Mouse (Mus musculus): Measurements from ENCODE around the gene Acad10. TPM values are rescaled to one million over a fixed set of nuclear protein-coding genes. Genes with fewer than 3 reads are reported as not detected.

Acad10 gene
- polyA plus RNA-seq, 1 experiment from 2014 or later, result 1.8 TPM

- H3K9ac ChIP-seq, result peak overlapping the region; percentile 75
- peak overlapping the region; percentile 98 for H3K4me2 ChIP-seq
- no peaks in the 10 kb centered on the region for H3K36me3 ChIP-seq (replicated peaks)
- no peaks in the 10 kb centered on the region for H3K9me3 ChIP-seq
- H3K27me3 ChIP-seq (replicated peaks), result no peaks in the 10 kb centered on the region
- H3K4me1 ChIP-seq, result peaks cover 30% of the 10 kb centered on the region
- H3K4me3 ChIP-seq, result peak overlapping the region; percentile 77
- 4% methylated on average over 33 of the region's 33 CpGs for WGBS
- H3K27ac ChIP-seq, result peak overlapping the region; percentile 77
- ATAC-seq (replicated peaks), result peak; percentile 41
These were observed 67.4 kb downstream of the Acad10 start for GRCm38 (mm10) chr5:121592816-121593407.

GRCm38 (mm10) chr5:121592064-121592815 is 68.1 kb downstream of the Acad10 start:
- H3K9ac ChIP-seq, result no peak overlapping the region

GRCm38 (mm10) chr5:121591417-121592063 is 68.8 kb downstream of the Acad10 start:
- peaks cover 30% of the 10 kb centered on the region for H3K4me1 ChIP-seq
- H3K27ac ChIP-seq, result no peak overlapping the region
- no peaks in the 10 kb centered on the region for H3K27me3 ChIP-seq (replicated peaks)
- ATAC-seq (replicated peaks), result no peak
- H3K4me3 ChIP-seq, result no peak overlapping the region
- H3K36me3 ChIP-seq (replicated peaks), result no peaks in the 10 kb centered on the region
- H3K9me3 ChIP-seq, result no peaks in the 10 kb centered on the region
- no peak overlapping the region for H3K9ac ChIP-seq
- H3K4me2 ChIP-seq, result peak overlapping the region; percentile 98
- 75% methylated on average over 11 of the region's 11 CpGs for WGBS

More at GRCm38 (mm10) chr5:121592064-121592815, 68.1 kb downstream of the Acad10 start:
- Histone ChIP-seq H3K36me3 (replicated peaks) (no peaks in the 10 kb centered on the region), H3K4me3 (peak overlapping the region; percentile 77), H3K27me3 (replicated peaks) (no peaks in the 10 kb centered on the region), H3K4me1 (peaks cover 30% of the 10 kb centered on the region), H3K9me3 (no peaks in the 10 kb centered on the region), H3K4me2 (peak overlapping the region; percentile 98), H3K27ac (no peak overlapping the region)
- WGBS, result 65% methylated on average over 11 of the region's 11 CpGs
- no peak for ATAC-seq (replicated peaks)

- Histone ChIP-seq H3K9ac (no peak overlapping the region), H3K27ac (no peak overlapping the region), H3K36me3 (replicated peaks) (no peaks in the 10 kb centered on the region), H3K27me3 (replicated peaks) (no peaks in the 10 kb centered on the region), H3K4me2 (no peak overlapping the region), H3K4me3 (no peak overlapping the region), H3K9me3 (no peaks in the 10 kb centered on the region), H3K4me1 (peaks cover 30% of the 10 kb centered on the region)
- 90% methylated on average over 6 of the region's 6 CpGs for WGBS
- no peak for ATAC-seq (replicated peaks)
These were observed 70.4 kb downstream of the Acad10 start for GRCm38 (mm10) chr5:121589928-121590327.

- no peak for ATAC-seq (replicated peaks)
- no peaks in the 10 kb centered on the region for H3K4me1 ChIP-seq
These were observed 73.8 kb downstream of the Acad10 start for GRCm38 (mm10) chr5:121586400-121587039.

GRCm38 (mm10) chr5:121585699-121586098 is 74.6 kb downstream of the Acad10 start:
- no peak overlapping the region for H3K4me2 ChIP-seq
- H3K4me1 ChIP-seq, result no peaks in the 10 kb centered on the region
- WGBS, result 88% methylated on average over 5 of the region's 5 CpGs
- H3K27me3 ChIP-seq (replicated peaks), result no peaks in the 10 kb centered on the region
- no peak overlapping the region for H3K27ac ChIP-seq
- H3K36me3 ChIP-seq (replicated peaks), result no peaks in the 10 kb centered on the region
- ATAC-seq (replicated peaks), result no peak
- no peak overlapping the region for H3K9ac ChIP-seq
- H3K9me3 ChIP-seq, result no peaks in the 10 kb centered on the region
- no peak overlapping the region for H3K4me3 ChIP-seq

More at GRCm38 (mm10) chr5:121586400-121587039, 73.8 kb downstream of the Acad10 start:
- no peak overlapping the region for H3K4me2 ChIP-seq
- no peak overlapping the region for H3K27ac ChIP-seq
- H3K9ac ChIP-seq, result no peak overlapping the region
- H3K36me3 ChIP-seq (replicated peaks), result no peaks in the 10 kb centered on the region
- no peak overlapping the region for H3K4me3 ChIP-seq
- WGBS, result 76% methylated on average over 6 of the region's 6 CpGs
- H3K9me3 ChIP-seq, result no peaks in the 10 kb centered on the region
- no peaks in the 10 kb centered on the region for H3K27me3 ChIP-seq (replicated peaks)

GRCm38 (mm10) chr5:121585005-121585404 is 75.3 kb downstream of the Acad10 start:
- Histone ChIP-seq H3K4me3 (no peak overlapping the region), H3K9me3 (no peaks in the 10 kb centered on the region), H3K27me3 (replicated peaks) (no peaks in the 10 kb centered on the region), H3K9ac (no peak overlapping the region), H3K27ac (no peak overlapping the region), H3K4me2 (no peak overlapping the region), H3K4me1 (no peaks in the 10 kb centered on the region), H3K36me3 (replicated peaks) (peaks cover 2% of the 10 kb centered on the region; the same call in 1 of the 2 replicates)
- ATAC-seq (replicated peaks), result no peak
- 95% methylated on average over 10 of the region's 10 CpGs for WGBS

GRCm38 (mm10) chr5:121583765-121584501 is 76.4 kb downstream of the Acad10 start:
- Histone ChIP-seq H3K27me3 (replicated peaks) (no peaks in the 10 kb centered on the region), H3K4me2 (no peak overlapping the region), H3K9me3 (no peaks in the 10 kb centered on the region), H3K4me3 (no peak overlapping the region), H3K27ac (no peak overlapping the region), H3K36me3 (replicated peaks) (peaks cover 12% of the 10 kb centered on the region; the same call in 1 of the 2 replicates), H3K4me1 (no peaks in the 10 kb centered on the region), H3K9ac (no peak overlapping the region)
- ATAC-seq (replicated peaks), result no peak
- WGBS, result 58% methylated on average over 12 of the region's 12 CpGs

GRCm38 (mm10) chr5:121581945-121582344 is 78.4 kb downstream of the Acad10 start:
- ATAC-seq (replicated peaks), result no peak
- Histone ChIP-seq H3K36me3 (replicated peaks) (peaks cover 12% of the 10 kb centered on the region; the same call in 1 of the 2 replicates), H3K9me3 (no peaks in the 10 kb centered on the region), H3K4me3 (no peak overlapping the region), H3K9ac (no peak overlapping the region), H3K4me2 (no peak overlapping the region), H3K27ac (no peak overlapping the region), H3K4me1 (no peaks in the 10 kb centered on the region), H3K27me3 (replicated peaks) (no peaks in the 10 kb centered on the region)
- 94% methylated on average over 8 of the region's 8 CpGs for WGBS

GRCm38 (mm10) chr5:121576927-121577488 is 83.3 kb downstream of the Acad10 start:
- Histone ChIP-seq H3K4me3 (no peak overlapping the region), H3K9ac (no peak overlapping the region), H3K4me1 (no peaks in the 10 kb centered on the region), H3K4me2 (no peak overlapping the region), H3K36me3 (replicated peaks) (peaks cover 16% of the 10 kb centered on the region; the same call in 1 of the 2 replicates), H3K27me3 (replicated peaks) (no peaks in the 10 kb centered on the region), H3K9me3 (no peaks in the 10 kb centered on the region), H3K27ac (no peak overlapping the region)
- no peak for ATAC-seq (replicated peaks)
- 88% methylated on average over 11 of the region's 11 CpGs for WGBS

- Histone ChIP-seq H3K27me3 (replicated peaks) (no peaks in the 10 kb centered on the region), H3K27ac (no peak overlapping the region), H3K9me3 (no peaks in the 10 kb centered on the region), H3K4me1 (no peaks in the 10 kb centered on the region), H3K4me3 (no peak overlapping the region), H3K4me2 (no peak overlapping the region), H3K36me3 (replicated peaks) (peaks cover 16% of the 10 kb centered on the region; the same call in 1 of the 2 replicates), H3K9ac (no peak overlapping the region)
- no peak for ATAC-seq (replicated peaks)
- WGBS, result 92% methylated on average over 11 of the region's 11 CpGs
These were observed 84.4 kb downstream of the Acad10 start for GRCm38 (mm10) chr5:121575867-121576266.

All from midbrain, embryonic 15.5 days (tissue).